Mouse (Mus musculus) liver, postnatal 0 days (tissue): ENCODE measurements around the gene Rab43.

Experiments
- CTCF ChIP-seq: sonication (generic); IDR thresholded peaks from 2 replicates; pipeline ENCODE4 v1.5.1; 2016; ENCODE audit warnings: antibody characterized with exemption, low read depth
- EP300 ChIP-seq: IDR thresholded peaks from 2 replicates; pipeline ENCODE4 v1.6.1; 2016; ENCODE audit warnings: antibody characterized with exemption, low read depth, mild to moderate bottlenecking

- TF ChIP-seq CTCF, result no peak
- no peak for TF ChIP-seq EP300
Observed at GRCm38 (mm10) chr6:87755196-87755595, 56.8 kb downstream of the Rab43 start.
